Mouse (Mus musculus) 3T3-L1 (cell line): ENCODE measurements at regions not wholly inside any gene's neighbourhood (a gene's known extent, or its start where the extent isn't known, plus 50 kb on each side); places are given as distances from the start of the nearest gene placed in this dataset.

Experiments
- DNase-seq: peaks from one replicate; pipeline ENCODE4 v3.0.0-alpha.2; 2015; ENCODE audit warnings: low read depth, low spot score

DNA sequence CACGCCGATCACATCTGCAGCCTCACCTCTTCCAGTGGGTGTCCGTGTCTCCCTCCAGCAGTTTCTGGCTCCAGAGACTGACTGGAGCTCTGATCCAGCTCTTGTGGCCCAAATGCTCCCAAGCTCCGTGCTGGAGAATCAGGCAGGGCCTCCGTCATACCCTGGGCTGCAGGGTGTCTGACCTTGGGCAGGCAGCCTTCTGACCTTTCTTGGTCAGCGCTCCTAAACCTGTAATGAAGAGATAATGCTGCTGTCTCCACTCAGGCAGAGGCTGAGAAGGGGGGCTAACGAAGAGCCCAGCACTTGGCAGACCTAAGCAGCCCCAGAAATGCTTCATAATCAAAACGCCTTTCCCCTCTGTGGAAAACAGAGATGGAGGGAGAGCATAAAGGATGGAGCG is 89.9 kb upstream of the Mef2a start:
- DNase-seq, result no peak

DNA sequence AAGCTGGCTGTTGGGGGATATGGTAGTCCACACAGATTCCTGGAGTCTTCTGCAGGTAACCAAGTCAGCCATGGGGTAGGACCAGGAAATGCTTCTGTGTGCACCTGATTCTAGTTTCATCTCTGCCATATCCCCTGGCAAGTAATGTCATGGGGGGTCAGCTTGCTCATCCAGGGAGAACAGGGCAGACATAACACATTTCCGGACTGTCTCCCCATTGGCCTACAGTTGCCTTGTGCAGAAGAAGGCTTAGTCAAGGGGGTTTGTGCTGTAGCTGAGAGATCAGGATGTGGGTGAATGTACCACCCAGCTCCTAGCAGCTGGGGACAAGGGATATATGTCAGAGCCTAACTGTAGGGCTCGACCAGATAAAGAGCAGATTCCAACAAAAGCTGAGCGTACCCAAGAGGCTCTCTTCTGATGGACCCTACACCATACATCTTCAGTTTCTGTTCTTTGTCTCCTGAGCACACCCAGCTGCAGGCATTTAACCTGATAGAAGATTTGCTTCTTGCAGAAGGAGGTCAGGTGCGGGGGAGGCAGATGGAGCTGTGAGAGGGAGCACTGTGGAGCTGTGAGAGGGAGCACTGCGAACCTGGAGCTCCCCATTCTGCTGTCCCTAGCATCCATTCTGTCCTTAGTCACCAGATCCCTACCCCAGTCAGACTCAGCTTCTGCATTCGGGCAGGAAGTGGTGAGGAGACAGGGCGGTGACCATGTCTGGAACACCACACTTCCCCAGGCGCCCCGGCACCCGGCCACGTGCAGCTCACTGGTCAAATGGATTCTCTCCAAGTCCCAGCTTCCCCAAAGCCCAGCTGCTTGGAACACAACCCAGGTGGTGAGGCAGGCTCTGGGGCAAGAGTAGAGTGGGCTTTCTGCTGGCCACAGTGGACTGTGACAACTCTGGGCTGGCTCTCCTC is 88.9 kb upstream of the Mef2a start:
- DNase-seq, result no peak

DNA sequence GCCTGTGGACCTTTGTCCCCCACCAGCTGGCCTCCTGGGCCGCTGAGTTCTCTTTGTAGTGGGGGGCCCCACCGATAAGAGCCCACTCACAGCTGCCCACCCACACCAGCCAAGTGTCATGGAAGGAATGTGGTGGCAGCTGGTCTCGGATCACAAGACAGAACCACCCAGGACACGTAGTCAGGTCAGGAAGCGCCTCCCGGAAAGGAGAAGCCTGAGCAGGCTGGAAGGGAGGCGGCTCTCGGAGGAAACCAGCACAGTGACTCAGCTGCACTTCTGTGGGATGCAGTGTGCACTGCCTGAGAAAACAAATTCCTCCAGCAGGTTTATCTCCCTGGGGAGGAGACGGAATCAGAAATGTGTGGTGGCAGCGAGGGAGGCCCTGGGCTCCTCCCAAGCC is 87.2 kb upstream of the Mef2a start:
- peak; percentile 68 for DNase-seq

DNA sequence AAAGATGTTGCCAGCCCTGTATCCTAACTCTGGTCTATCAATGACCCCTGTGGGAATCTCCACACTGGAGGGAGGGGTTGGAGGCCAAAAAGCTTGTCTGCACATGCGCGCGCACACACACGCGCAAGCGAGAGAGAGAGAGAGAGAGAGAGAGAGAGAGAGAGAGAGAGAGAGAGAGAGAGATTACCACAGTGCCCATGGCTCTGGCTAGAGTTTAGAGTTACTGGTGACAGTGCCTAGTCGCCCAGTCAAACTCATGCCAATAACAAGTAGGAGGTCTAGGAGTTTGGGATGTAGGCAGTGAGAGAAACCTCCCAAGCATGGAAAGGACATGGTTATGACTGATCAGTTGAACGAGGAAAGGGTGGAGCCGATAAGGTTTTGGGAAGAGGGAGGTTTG is 86.6 kb upstream of the Mef2a start:
- no peak for DNase-seq

DNA sequence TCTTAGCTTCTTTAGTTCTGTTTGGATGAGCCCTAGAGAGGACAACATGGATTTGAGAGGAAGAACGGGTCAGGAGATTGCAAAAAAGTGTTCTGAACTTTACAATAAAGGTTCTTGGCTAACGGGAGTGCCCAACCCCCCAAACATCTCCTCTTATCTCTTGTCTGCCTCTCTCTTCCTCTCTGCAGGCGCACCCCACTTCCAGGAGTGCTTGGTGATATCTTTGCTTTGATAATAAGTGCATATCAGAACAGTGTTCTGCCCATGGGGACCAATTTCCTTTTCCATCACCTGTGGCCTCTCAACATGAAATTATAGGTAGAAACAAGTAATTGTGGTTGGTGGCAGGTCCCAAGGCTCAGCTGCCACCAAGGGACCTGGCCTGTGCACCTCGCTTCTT is 86.0 kb upstream of the Mef2a start:
- no peak for DNase-seq

DNA sequence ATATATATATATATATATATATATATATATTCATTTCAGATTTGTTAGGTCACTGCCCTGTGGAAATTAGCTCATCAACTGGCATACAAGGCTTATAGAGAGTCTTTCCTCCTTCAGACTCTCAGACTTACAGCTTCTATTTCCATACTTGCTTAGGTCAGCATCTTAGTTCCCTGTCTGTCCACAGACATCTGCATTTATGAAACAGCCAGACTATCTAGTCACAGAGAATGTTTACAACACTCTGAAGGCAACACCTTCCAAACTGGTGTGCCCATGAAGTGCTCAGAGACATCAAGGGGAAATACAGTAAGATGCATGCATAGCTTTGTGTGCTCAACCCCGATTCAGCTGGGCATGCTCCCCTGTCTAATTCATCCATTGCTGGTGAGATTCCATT is 85.2 kb upstream of the Mef2a start:
- DNase-seq, result no peak

DNA sequence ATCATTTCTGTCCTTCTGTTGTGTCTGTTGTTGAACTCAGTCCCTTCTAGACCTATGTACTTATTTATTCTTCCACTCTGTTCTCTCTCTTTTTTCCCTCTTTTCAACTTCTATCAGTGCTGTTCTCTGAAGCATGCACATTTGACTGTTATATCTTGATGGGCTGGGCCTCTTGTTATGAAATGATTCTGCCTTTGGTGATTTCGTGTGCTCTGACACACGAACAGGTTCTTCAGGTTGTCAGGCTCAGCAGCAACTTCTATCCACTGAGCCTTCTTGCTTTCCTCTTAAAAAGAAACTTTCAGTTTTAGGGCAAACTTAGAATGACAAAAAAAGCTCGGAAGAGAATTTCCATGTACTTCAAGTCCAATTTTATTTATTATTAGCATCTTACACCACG is 83.4 kb upstream of the Mef2a start:
- DNase-seq, result no peak

DNA sequence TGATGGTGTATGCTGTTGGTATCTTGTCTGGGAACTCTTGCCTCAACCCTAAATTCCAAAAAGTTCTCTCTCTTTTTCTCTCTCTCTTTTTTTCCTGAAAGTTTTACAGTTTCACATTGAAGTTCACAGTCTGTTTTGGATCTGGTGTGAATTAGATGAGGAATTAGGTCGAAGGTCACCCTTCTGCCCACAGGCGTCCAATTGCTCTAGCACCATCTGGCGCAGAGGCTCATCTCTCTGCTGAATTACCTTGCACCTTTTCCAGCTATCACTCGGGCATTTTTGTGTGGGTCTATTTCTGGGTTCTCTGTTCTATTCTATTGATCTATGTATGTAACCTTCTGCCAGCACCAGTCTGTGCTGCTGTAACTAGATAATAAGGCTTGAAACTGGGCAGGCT is 81.8 kb upstream of the Mef2a start:
- DNase-seq, result peak; percentile 11

DNA sequence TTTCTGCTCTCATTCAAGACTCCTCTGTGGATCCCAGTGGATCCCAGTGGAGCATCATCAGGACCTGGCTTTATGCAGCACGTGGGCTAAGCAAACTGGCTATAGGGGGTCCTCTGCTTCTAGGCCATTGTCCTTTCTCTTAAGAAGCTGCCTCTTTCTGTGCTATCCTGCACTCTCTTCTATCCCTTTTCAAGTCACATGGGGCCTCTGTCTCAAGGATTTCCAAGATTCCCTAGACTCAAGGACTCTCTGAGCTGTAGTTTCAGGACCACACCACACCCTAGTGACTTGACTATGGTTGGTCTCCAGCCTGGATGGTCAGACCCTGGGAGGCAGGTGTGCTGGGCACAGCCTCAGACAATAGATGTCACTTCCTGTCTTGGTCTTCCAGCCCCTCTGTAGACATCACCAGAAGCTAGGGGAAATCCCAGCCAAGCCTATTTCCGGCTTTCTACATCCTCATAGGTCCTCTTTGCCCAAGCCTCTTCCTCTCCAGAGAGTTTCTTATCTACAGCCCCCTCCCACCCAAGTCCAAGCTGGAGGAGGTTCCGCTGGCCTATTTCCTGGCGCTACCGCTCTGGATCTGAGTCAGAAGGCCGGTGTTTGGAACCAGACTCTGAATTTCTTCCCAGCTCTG is 78.6 kb upstream of the Mef2a start:
- DNase-seq, result no peak

DNA sequence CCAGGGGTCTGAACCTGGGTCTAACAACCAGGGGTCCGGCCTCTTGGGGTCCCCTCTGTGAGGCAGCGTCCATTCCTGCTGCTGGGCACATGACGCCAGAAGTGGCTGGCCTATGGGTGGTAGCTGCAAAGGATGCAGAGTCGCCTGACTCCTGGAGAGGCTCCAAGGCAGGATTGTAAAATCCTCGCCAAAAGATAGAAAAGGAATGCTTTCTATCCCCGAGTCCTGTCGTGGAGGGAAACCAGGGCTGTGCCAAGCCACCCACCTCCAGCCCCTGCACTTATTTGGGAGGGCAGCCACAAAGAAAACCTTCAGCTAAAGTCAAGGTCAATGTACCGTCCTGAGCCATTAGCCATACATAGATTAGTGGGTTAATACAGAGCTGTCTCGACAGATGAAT is 73.9 kb upstream of the Mef2a start:
- DNase-seq, result no peak

DNA sequence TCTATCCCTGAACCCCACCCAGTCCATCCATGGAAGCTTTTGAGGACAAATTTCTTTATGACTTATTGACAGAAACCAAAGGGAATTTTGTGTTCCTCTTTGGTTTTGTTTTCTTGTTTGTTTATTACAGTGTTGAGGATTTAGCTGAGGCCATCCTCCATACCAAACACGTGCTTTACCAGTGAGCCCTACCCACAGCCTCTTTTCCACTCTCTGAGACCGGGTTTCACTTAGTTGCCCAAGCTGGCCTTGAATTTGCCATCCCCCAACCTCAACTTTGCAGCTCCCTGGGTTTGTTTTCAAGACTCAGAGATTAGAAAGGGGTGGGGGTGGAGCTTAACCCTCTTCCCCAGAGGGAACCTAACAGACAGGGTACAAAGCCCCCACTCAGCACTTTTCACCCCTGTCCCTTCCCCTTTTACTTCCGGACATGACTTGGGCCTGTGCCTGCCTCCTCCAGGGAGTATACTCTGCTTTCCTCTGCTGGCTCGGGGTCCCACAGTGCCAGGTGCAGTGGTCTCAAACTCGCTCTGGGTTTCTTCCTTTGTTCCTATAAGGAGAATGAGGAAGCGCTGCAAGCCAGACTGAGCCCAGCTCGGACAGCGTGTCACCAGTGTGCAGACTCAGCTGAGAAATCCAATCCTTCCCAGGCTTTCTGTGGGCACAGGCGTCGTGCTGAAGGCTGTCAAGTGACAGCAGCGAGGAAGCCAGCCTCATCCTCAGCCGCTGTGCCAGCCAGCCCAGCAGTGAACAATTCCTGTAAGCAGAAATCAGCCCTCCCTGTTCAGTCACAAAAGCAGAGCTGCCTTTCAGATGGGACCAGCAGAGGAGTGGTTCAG is 72.8 kb upstream of the Mef2a start:
- no peak for DNase-seq

DNA sequence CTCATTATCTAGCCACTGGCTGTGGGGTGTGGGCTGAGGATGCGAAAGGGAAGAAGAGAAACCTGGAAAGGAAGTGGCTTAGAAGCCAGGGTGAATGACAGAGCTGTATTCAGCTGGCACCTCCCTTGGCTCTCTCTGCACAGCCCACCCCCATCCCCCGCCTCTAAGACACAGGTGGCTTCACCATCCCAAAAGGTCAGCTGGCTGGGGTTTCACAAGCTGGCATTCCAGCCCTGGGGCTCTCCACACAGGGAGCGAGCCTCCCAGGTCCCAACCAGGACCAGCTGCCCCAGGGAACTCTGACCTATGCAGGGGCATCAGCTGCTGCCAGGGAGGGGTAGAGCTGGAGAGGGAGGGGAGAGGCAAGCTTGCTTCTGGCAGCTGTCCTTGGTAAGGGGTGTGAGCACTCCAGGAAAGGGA is 71.9 kb upstream of the Mef2a start:
- DNase-seq, result no peak

DNA sequence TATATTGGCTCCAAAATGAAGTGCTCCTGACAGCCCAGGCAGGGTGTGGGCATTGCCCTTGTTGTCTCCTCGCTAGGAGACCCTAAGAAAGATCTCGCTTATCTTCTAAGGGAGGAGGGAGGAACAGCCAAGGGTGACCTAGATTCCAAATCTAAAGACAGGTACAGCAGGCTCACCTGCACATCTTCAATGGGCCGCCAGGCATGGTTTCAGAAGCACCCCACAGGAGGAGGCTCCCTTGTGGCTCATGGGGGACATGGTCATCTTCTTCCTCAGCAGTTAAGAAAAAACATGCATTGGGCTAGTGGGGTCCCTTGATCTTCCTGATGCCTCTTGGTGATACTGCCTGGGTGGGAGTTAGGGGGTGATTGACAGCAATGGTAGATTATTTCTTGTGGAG is 71.0 kb upstream of the Mef2a start:
- DNase-seq, result no peak

DNA sequence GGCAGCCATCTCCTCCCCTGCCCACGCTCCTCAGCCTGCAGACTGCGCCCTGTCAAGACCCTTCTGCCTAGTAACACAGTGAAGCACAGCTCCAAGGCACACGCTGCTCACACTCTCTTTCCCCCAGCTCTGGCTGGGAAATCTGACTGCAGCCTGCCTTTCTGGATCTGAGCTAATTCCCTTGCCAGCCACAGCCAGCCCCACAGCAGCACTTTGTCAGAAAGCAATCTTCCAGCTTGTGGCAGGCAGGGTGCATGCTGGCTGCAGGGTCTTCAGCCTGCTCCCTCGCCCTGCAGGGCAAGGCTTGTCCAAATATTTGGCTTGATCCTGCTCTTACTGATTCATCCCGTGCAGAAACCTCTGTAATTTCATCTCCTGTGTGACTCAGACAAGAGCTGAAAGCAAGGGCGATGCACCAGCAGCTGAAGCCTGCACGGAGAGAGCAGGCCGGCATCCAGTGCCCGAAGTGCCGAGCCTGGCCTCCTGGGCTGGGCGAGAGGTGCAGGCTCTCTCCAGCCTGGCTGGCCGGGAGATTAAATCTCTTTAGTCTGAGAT is 70.4 kb upstream of the Mef2a start:
- DNase-seq, result peak; percentile 78

DNA sequence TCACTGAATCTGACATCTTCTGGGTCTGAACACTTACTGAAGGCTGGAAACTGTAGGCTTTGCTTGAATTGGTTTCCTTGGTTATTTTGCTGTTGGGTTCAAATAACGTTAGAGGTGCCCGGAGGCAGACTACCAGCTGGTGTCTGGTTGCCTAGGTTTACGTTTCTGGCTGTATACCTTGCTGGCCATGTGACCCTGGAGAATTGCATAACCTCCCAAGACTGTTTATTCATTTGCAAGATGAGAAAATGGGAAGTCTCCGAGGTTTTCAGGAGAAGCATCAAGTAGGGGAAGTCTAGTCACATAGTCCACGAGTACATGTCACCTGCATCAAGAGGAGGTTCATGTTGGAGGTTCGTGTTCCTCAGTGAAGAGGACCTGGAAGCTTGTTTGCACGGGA is 69.6 kb upstream of the Mef2a start:
- peak; percentile 25 for DNase-seq

DNA sequence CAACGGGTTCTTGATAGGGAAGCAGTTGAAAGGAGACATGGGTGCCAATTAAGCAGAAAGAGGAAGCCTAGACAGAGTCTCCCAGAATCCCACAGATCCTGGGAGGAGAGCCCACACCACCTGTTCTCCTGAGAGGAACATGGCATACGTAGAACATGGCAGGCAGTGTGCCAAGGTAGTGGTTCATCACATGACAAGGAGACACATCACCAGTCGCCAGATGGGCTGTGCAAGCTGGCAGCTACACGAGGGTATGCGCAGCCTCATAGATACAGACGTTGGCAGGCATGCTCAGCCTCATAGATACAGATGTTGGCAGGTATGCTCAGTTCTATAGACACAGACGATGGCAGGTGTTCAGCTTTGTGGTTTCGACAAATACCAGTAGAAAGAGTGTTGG is 68.1 kb upstream of the Mef2a start:
- no peak for DNase-seq

DNA sequence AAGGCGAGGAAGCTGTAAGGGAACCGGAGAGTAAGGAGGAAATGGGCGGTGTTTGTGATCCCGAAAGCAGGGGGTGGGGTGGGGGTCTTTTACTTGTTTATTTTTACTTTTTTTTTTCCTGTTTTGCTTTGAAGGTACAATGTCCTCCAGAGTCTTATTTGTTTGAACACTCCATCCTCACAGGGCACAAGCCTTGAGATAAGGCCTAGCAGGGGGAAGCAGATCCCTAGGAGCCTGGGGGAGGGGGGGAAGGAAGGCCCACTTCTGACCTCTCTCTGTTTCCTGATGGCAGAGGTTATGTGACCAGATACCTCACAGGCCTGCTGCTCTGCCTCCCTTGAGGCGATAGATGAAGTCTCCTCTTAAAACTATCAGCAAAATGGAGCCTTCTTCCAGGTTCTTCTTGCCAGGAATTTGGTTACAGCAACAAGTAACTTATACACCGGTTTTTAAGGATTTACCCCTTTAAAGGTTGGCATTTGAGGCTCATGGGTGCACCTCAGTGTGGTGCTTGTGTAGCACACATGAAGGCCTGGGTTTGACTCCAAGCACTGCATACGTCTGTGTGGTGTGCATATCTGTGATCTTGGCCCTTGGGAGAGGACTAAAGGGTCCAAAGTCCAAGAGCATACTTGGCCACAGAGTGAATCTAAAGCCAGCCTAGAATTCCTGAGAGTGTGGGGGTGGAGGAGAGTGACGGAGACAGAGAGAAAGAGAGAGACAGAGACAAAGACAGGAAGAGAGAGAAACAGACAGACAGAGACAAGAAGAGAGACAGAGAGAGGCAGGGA is 64.8 kb upstream of the Mef2a start:
- DNase-seq, result no peak

DNA sequence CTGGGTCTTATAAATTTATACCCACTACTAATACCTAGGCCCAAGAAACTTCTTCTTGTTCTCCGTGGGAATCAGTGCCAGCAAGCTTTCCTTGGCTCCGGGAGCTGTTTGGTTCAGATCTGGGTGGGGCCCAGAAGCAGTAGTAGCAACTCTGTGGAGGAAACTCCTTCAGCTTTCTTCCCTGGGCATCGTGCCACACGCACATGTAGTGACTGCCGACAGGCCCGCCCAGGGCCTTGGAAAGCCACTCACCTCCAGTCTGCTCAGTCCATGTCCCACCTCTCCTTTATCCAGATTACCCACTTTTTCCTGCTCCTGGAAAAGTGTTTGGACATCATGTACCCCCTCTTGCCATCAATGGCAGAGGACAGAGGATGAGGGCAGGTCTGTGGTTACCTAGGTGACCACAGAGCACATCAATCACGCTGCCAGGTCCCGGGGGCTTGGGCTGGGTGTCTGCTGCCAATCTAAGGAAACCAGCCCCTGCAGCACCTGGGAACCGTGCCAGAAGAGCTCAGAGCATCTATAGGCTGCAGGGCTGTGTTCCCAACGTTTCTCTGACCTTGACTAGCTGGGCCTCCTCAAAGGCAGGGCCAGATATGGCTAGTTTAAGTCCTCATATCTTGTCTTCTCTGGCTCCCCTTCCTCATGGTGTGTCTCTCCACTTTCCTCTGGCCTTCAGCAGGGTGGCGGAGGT is 63.1 kb upstream of the Mef2a start:
- peak; percentile 40 for DNase-seq

DNA sequence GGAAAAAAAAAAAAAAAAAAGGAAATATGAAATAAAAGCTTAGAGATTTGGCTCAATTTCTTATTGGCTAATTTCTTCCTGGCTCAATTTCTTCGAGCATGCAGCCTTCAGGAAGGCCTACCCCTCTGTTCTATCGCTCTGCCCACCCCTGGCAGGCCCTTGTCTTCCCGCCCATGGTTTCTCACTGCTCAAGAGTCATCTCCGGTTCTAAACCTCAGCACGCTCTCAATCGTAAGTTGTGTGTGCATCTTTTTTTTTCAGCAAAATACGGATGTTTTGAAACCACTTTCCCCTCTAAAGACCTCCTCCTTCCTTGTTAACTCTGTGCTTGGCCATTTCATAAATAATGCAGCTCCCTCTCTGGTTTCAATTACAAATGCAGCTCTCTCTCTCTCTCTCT is 58.3 kb upstream of the Mef2a start:
- no peak for DNase-seq

DNA sequence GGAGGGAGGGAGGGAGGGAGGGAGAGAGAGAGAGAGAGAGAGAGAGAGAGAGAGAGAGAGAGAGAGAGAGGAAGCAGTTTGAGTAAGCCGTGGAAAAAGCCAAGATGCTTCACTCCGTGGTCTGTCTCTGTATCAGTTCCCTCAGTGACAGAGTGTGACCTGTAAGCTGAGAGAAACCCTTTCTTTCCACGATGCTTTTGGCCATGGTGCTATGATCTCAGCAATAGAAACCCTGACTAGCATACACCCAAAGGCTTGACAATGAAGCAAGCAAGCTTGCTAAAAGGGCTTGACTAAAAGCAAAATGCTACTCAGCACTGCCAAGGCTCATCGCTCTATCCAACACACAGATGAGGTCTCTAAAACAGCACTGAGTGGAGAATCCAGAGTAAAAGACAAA is 57.4 kb upstream of the Mef2a start:
- DNase-seq, result no peak
